Mouse (Mus musculus) cerebellum, adult 8-10 months (tissue): ENCODE results near the gene Rtbdn.
"Not testable (repeated sequence)": the region's sequence is repeated elsewhere in the genome, so short reads cannot be mapped to it uniquely, and the experiment has no call there.

ENCODE experiments used
- DNase-seq: peaks from one replicate; pipeline ENCODE4 v3.0.0; 2022

Gene Rtbdn

DNA sequence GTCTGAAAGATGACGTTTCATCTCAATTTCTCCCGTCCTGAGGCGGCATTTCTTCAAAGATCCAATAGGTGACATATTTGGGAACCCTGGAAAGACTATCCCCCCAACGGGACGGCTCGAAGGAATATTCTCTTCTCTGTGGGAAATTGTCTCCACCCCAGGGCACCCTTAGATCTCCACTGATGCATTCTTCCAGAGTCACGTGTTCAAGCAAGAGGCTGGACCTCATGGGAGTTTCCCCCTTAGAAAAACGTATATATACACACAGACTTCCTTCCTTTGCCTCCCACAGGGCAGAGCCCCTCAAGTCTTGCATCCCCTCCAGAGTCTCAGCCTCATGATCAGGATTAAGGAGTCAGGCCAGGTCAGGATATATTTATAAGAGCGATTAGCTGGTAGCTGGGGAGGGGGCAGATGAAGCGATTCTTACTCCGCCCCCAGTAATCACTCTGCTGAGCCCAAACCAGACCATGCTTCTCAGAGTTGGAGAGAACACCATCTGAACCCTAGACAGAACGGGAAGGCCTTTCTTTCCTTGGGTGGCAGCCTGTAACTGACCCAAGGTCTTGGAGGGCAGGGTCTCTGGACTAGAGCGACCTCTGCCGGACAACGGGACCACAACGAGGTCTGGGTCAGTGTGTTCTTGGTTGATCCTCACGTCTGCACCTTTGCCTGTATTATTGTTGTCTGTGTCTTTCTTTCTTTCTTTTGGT is at the start of gene Rtbdn:
Rtbdn (plus strand) TSS at position 464 of the 713 bp plus-strand sequence.
- DNase-seq = peak; percentile 74

GRCm38 (mm10) chr8:84901071-84901470 is 45.7 kb upstream of the Rtbdn start:
- no peak for DNase-seq

- DNase-seq = no peak
Observed at GRCm38 (mm10) chr8:84901752-84902151, 45.0 kb upstream of the Rtbdn start, which contains the start of gene Klf1. Klf1 (plus strand) TSS chr8:84901928.

GRCm38 (mm10) chr8:84902367-84902919 is 44.3 kb upstream of the Rtbdn start:
- peak; percentile 48 for DNase-seq

GRCm38 (mm10) chr8:84902920-84903661 is 43.7 kb upstream of the Rtbdn start:
- DNase-seq = peak; percentile 97

DNA sequence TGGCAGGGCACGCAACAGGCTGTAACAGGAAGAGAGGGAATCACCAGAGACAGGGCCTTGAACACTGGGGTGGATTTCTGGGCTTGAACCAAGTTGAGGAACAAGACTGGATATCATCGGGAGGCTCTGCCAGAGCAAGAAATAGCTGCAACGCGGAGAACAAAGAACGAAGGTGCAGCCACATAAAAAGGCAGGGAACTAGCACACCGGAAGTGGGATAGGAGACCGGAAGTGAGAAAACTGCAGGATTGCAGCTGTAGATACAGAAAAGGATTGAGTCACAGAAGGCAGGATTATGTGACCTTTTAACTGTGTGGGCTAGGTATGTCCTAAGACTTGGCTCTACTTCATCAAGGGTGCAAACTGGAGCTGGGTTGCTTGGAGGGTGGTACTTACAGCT is 42.4 kb upstream of the Rtbdn start:
- no peak for DNase-seq

DNA sequence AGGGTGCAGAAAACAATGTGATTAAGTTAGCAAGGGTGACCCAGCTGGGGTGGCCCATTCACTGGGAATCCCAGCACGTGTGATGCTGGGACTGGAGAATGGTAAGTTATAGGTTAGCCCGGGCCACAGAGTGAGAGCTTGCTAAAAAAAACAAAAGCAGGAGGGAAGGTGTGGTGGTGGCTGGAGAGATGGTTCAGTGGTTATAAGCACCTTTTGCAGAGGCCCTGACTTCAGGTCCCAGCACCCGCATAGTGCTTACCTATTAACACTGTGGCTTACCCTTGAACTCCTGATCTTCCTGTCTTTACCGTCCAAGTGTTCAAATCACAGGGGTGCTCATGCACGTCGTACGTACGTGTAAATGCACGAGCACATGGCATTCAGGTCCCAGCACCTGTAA is 39.8 kb upstream of the Rtbdn start:
- no peak for DNase-seq

DNA sequence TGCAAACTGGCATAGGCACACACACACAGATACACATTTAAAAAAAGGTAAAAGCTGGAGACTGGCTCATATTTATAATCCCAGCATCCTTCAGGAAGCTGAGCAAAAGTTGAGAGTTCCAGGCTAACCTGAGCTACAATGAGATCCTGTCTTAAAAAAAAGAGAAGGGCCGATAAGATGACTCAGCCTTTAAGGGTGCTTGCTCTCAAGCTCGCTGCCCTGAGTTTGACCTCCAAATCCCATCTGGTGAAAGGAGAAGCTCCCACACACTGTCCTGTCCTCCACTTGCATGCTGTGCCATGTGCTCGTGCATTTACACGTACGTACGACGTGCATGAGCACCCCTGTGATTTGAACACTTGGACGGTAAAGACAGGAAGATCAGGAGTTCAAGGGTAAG is 39.3 kb upstream of the Rtbdn start:
- DNase-seq = no peak

DNA sequence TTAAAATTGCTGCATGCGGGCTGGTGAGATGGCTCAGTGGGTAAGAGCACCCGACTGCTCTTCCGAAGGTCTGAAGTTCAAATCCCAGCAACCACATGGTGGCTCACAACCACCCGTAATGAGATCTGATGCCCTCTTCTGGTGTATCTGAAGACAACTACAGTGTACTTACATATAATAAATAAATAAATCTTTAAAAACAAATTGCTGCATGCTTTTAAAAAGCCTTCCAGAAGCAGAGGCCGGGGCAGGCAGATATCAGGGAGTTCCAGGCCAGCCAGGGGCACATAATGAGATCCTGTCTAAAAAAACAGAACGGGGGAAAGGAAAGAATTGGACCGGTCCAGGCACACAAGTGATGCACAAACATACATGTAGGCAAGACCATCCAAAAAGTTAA is 38.8 kb upstream of the Rtbdn start:
- not testable (repeated sequence) for DNase-seq

GRCm38 (mm10) chr8:84908421-84909161 is 38.2 kb upstream of the Rtbdn start, which contains the start of gene Dnase2a:
Dnase2a (plus strand) TSS chr8:84908560.
- DNase-seq = peak; percentile 77

DNA sequence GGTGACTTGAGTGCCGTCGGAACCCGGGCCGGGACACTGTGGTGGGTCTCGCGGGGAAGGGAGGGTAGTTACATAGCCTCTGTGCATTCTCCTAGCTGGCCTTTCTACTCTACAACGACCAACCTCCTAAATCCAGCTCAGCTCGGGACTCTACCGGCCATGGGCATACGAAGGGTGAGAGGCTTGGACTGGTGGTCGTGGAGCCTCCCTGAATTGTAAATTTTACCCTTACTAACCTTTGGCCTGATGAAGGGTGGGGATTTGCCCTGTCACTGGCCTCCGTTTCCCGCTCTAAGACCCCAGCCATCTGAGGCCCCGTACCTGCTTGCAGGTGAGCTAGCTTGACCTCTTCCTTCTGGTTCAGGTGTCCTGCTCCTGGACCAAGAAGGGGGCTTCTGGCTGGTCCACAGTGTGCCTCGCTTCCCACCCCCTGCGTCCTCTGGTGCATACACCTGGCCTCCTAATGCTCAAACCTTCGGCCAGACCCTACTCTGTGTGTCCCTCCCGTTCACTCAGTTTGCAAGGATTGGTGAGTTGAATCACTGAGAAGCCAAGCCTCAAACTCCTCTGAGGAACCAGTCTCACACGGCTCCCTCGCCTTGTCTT is 37.5 kb upstream of the Rtbdn start:
- DNase-seq = no peak

DNA sequence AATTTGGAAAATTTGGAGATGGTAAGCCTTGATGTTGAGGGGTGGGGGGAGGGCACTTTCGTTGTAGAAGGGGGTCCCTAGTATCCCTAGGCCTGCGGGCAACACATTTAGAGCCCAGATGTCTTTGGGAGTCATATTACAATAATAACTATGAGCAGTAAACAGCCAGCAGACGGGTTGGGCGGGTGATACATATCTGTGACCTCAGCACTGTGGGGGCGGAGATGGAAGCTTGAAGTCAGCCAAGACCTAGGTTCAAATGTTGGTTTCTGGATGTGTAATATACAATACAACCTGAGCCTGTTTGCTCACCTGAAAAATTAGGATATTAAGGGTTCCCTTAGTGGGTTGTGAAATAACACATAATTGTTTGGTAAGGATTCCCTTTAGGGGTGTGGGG is 36.8 kb upstream of the Rtbdn start:
- DNase-seq = no peak

- peak; percentile 77 for DNase-seq
Observed at GRCm38 (mm10) chr8:84910551-84910950, 36.2 kb upstream of the Rtbdn start.

- DNase-seq = no peak
Observed at GRCm38 (mm10) chr8:84911854-84912253, 34.9 kb upstream of the Rtbdn start.

DNA sequence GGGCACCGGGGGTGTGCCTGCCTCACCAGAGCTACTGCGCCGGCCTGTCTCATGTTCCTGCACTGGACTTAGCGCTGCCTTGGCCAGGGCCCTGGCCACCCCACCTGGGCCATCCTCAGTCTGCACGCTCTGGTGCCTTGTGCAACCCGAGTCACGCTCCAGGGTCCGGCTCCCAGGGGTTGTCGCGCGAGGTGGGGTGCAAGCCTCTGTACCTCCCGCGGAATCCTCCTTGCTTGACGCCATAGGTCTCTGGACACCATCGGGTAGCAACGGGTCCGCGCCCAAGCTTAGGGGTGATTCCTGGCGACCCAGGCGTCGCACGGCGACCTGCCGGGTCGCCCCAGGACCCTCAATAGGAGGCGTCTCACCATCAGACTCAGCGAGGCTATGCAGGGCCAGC is 34.4 kb upstream of the Rtbdn start:
- DNase-seq = no peak

DNA sequence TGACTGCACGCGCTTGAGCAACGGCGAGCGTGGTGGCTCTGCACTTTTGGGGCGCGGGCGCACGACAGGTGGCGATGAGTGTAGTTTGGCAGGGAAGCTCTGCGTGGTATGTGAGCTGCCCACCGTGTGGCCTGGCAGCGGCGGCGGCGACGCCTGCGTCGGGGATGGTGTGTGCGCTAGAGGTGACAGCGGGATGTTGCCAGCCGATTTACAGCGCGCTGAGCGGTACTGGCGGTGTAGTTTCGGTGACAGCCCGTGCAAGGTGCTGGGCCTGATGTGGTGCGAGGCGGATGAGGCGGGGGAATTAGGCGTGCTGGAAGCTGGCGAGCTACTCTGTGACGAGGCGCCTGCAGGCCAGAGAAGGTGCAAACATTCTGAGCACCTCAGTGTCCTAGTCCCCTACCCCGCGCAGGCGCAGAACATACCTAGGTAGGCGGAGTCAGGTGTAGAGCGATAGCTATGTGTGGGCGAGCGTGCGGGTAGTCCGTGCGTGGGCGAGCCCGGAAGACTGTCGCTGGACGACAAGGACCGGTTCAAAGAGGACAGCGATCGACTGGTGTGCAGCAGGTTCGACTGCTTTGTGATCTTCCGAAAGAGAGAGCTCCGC is 33.8 kb upstream of the Rtbdn start:
- peak; percentile 81 for DNase-seq

GRCm38 (mm10) chr8:84913502-84913900 is 33.3 kb upstream of the Rtbdn start:
- no peak for DNase-seq

DNA sequence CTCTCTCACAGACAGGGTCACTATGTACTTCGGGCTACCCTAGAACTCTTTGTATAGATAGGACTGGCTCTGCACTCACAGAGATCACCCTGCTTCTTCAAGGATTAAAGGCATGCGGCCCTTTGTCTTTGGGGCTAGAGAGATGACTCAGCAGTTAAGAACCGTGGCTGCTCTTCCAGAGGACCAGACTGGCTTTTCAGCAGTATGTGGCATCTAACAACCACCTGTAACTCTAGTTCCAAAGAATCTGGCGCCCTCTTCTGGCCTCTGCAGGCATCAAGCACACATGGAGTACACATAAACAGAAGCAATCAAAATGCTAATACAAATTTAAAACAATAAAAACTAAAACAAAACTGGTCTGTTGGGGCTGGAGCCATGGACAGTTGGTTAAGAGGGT is 32.8 kb upstream of the Rtbdn start:
- DNase-seq = no peak

DNA sequence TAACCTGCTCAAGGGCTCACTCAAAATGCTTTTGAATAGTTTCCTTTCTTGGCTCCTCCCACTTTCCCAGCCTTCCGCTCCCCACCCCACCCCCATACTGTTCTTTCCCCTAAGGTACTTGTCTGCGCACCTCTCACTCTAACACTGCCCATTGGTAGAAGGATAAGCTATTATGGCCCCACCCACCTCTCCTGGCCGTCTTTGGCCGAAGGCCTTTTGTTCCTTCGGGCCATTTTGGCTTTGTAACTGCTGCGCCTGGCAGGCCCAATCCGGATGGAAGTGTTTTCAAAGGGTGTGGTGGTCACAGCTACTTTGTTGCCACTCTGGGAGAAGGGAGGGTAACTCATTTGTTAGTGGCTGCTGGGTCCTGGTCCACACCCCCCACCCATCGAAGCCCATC is 31.5 kb upstream of the Rtbdn start:
- DNase-seq = no peak

GRCm38 (mm10) chr8:84917781-84918180 is 29.0 kb upstream of the Rtbdn start:
- DNase-seq = no peak

DNA sequence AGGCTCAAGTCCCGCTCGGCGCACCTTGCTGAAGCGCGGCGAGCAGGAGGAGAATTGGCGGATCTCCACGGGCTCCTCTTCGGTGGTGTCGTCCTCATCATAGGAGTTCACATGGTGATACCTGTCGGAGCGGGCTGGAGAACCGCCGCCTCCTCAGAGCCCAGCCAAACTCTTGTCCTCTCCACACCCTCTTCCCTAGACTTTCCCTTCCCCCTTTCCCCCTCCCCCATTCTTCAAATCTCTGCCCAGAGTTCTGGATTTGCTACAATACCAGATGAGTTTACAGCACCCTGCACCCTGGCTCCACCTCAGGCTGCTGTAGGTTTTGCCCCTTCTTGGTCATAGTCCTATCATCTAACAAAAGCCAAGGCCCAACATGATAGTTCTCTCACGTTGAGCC is 28.1 kb upstream of the Rtbdn start:
- no peak for DNase-seq

- DNase-seq = no peak
Observed at GRCm38 (mm10) chr8:84921596-84921995, 25.2 kb upstream of the Rtbdn start.
